Mouse (Mus musculus) G1E (cell line): ENCODE results near the gene Cyp2u1.

Source experiments
- CTCF ChIP-seq: IDR thresholded peaks from 2 replicates; pipeline ENCODE4 v1.5.1; 2012; ENCODE audit warnings: low read depth, low read length, inconsistent platforms, mixed read lengths
- GATA1 ChIP-seq: IDR thresholded peaks from 2 replicates; pipeline ENCODE4 v1.6.1; 2012; ENCODE audit warnings: borderline replicate concordance, low read length, inconsistent platforms, mixed read lengths
- GATA2 ChIP-seq: IDR thresholded peaks from 2 replicates; pipeline ENCODE4 v1.6.1; 2012; ENCODE audit warnings: low read depth, low read length, inconsistent platforms, borderline replicate concordance
- POLR2AphosphoS5 ChIP-seq: IDR thresholded peaks from 2 replicates; pipeline ENCODE4 v1.6.1; 2012; ENCODE audit warnings: low read depth, low read length, inconsistent platforms; ENCODE audit not compliant: insufficient replicate concordance
- TAL1 ChIP-seq: conservative IDR thresholded peaks from 2 replicates; pipeline ENCODE4 v1.6.1; 2012; ENCODE audit warnings: low read depth, low read length, inconsistent platforms, mixed read lengths

DNA sequence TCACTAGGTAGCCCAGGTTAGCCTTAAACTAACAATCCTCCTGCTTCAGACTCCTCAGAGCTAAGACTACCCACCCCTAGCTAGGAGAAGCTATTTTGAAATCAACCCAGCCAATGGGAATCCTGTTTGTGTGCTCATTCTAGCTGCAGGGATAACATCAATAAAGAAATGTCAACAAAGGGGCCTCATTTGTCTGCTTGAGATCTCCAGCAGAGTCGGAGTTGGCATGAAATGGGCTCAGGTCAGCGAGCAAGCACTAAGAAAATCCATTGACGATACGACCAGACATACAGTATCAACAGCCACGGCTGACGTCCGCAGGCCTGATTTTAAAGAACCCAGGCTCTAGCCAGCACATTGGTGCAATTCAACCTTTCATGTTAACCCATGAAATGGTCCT is 24.2 kb upstream of the Cyp2u1 start:
- no peak for TF ChIP-seq CTCF
- no peak for TF ChIP-seq TAL1
- no peak for TF ChIP-seq GATA1
- TF ChIP-seq POLR2AphosphoS5 = no peak
- TF ChIP-seq GATA2 = no peak
